In the genomic region with DNA sequence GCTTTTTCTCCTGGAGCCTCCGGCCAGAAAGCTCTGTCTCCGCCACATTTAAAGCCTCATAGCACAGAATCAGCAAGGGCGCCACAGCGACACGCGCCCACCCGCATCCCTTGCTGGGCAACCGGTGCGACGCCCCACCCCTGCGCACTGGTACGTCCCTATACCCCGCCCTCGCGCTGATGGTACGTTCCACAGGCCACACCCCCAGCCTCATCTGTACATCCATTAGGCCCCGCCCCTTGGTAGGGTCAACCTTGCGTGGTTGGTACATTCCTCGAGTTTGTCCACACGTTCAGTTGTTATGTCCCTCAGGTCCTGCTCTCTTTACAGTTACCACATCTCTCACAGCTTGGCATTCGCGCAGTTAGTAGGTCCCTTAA, we compare ENCODE assay signal across 8 mouse cellular contexts. TPM values are rescaled to one million over a fixed set of nuclear protein-coding genes. Genes with fewer than 3 reads are reported as not detected.
DNase-seq lines count a peak whose midpoint lies in the region; ATAC-seq lines count a peak whose summit lies in the region.

A gene (minus strand): TSS at position 148 of the 380 bp plus-strand sequence.
A gene (plus strand): TSS at position 298 of the 380 bp plus-strand sequence.

- H3K9ac ChIP-seq in forebrain, embryonic 16.5 days (replicated peaks; ENCODE audit: low read depth, low read length) = peak within 1 kb of the TSS; percentile 67
- peak within 1 kb of the TSS; percentile 61 for H3K9ac ChIP-seq in liver, embryonic 15.5 days
- peak within 1 kb of the TSS; percentile 61 for H3K9ac ChIP-seq in neural tube, embryonic 12.5 days

- WGBS in forebrain, embryonic 16.5 days = 0% methylated on average over 22 of the region's 22 CpGs
- WGBS in large intestine, adult 2 months = under 1% methylated on average over 22 of the region's 22 CpGs
- under 1% methylated on average over 22 of the region's 22 CpGs for WGBS in liver, embryonic 15.5 days (ENCODE audit: insufficient replicate concordance)
- under 1% methylated on average over 22 of the region's 22 CpGs for WGBS in neural tube, embryonic 12.5 days

- H3K27ac ChIP-seq in forebrain, embryonic 16.5 days (ENCODE audit: low read length) = peak within 1 kb of the TSS; percentile 89
- H3K27ac ChIP-seq in liver, embryonic 15.5 days (replicated peaks) = peak within 1 kb of the TSS; percentile 86
- 0 out of 2 replicates have a peak within 1 kb of the TSS, but pooled peaks have one; percentile 57 for H3K27ac ChIP-seq in neural tube, embryonic 12.5 days

- H3K4me3 ChIP-seq in forebrain, embryonic 16.5 days (replicated peaks; ENCODE audit: low read length) = peak within 1 kb of the TSS; percentile 80
- H3K4me3 ChIP-seq in liver, embryonic 15.5 days (replicated peaks) = peak within 1 kb of the TSS; percentile 81
- H3K4me3 ChIP-seq in neural tube, embryonic 12.5 days = peak within 1 kb of the TSS; percentile 71

- H3K4me1 ChIP-seq in forebrain, embryonic 16.5 days (replicated peaks; ENCODE audit: control insufficient read depth, insufficient read depth, low read length) = peaks cover 23% of the 10 kb centered on the region
- H3K4me1 ChIP-seq in liver, embryonic 15.5 days (replicated peaks) = peaks cover 34% of the 10 kb centered on the region
- peaks cover 18% of the 10 kb centered on the region for H3K4me1 ChIP-seq in neural tube, embryonic 12.5 days

- peak; percentile 82 for ATAC-seq in forebrain, embryonic 16.5 days
- ATAC-seq in liver, embryonic 15.5 days (ENCODE audit: insufficient read depth) = peak; percentile 74
- peak; percentile 86 for ATAC-seq in neural tube, embryonic 12.5 days (ENCODE audit: low FRiP score, low read depth)

- peak within 1 kb of the TSS; percentile 74 for H3K4me2 ChIP-seq in forebrain, embryonic 16.5 days (ENCODE audit: low read length)
- peak within 1 kb of the TSS; percentile 92 for H3K4me2 ChIP-seq in liver, embryonic 15.5 days
- peak within 1 kb of the TSS; percentile 81 for H3K4me2 ChIP-seq in neural tube, embryonic 12.5 days (replicated peaks)

- peaks cover 2% of the 10 kb centered on the region; the same call in 1 of the 2 replicates for H3K9me3 ChIP-seq in forebrain, embryonic 16.5 days (ENCODE audit: control insufficient read depth, low read length)
- H3K9me3 ChIP-seq in liver, embryonic 15.5 days (replicated peaks) = 0 out of 2 replicates have a peak, but pooled peaks cover 4% of the 10 kb centered on the region
- peaks cover 8% of the 10 kb centered on the region; the same call in 1 of the 2 replicates for H3K9me3 ChIP-seq in neural tube, embryonic 12.5 days

- H3K36me3 ChIP-seq in forebrain, embryonic 16.5 days (ENCODE audit: control insufficient read depth, insufficient read depth) = no peaks in the 10 kb centered on the region
- H3K36me3 ChIP-seq in liver, embryonic 15.5 days (replicated peaks) = peaks cover 20% of the 10 kb centered on the region
- peaks cover 25% of the 10 kb centered on the region for H3K36me3 ChIP-seq in neural tube, embryonic 12.5 days

- intact Hi-C loops in heart, postnatal 14 days (cut with DNase I) = no loop called here

- no peaks in the 10 kb centered on the region for H3K27me3 ChIP-seq in forebrain, embryonic 16.5 days (replicated peaks; ENCODE audit: control insufficient read depth, insufficient read depth, low read length)
- H3K27me3 ChIP-seq in liver, embryonic 15.5 days = no peaks in the 10 kb centered on the region
- H3K27me3 ChIP-seq in neural tube, embryonic 12.5 days (replicated peaks) = no peaks in the 10 kb centered on the region

- DNase-seq in ES-CJ7 (ENCODE audit: low read depth, low spot score) = peak; percentile 96
- peak; percentile 98 to 99 for DNase-seq in cerebellum, adult 18-20 months
- peak; percentile 97 for DNase-seq in heart, postnatal 14 days
- no peak for DNase-seq in large intestine, adult 2 months (ENCODE audit: low read depth, low spot score)
- peak; percentile 95 to 96 for DNase-seq in thymus, adult 18-20 months

RNA-seq across cellular contexts. Expression of the first gene that starts in this region (rescaled TPM):
- polyA plus RNA-seq in forebrain, embryonic 16.5 days (2015; fragmentation: Nextera tagmentation; extraction: Ambion mirVana) = 21.2 and 26.9 TPM in 2 replicates
- total RNA-seq in heart, postnatal 14 days (2021) = 10 to 100 TPM; 15.1 to 18.3 TPM
- 12.4 and 13.2 TPM in 2 replicates for polyA plus RNA-seq in large intestine, adult 2 months (2012; rRNA removed)
- polyA plus RNA-seq in liver, embryonic 15.5 days (2015; fragmentation: Nextera tagmentation; extraction: Ambion mirVana) = 4.0 TPM in 2 replicates
- 19.1 and 20.1 TPM in 2 replicates for polyA plus RNA-seq in neural tube, embryonic 12.5 days (2016; fragmentation: Nextera tagmentation; extraction: Ambion mirVana)

RNA-seq across cellular contexts. Expression of the second gene that starts in this region (rescaled TPM):
- 49.2 and 49.3 TPM in 2 replicates for polyA plus RNA-seq in forebrain, embryonic 16.5 days (2015; fragmentation: Nextera tagmentation; extraction: Ambion mirVana)
- total RNA-seq in heart, postnatal 14 days (2021) = 10 to 100 TPM; 20.4 to 22.5 TPM
- polyA plus RNA-seq in large intestine, adult 2 months (2012; rRNA removed) = 35.2 and 40.2 TPM in 2 replicates
- polyA plus RNA-seq in liver, embryonic 15.5 days (2015; fragmentation: Nextera tagmentation; extraction: Ambion mirVana) = 16.2 and 17.7 TPM in 2 replicates
- polyA plus RNA-seq in neural tube, embryonic 12.5 days (2016; fragmentation: Nextera tagmentation; extraction: Ambion mirVana) = 57.8 and 58.3 TPM in 2 replicates
